Mouse (Mus musculus): ENCODE measurements around the gene Tuba1b. TPM values are rescaled to one million over a fixed set of nuclear protein-coding genes. Genes with fewer than 3 reads are reported as not detected.
A peak's percentile ranks its signal among the peaks of the same experiment; 100 is the strongest.
"Not testable (repeated sequence)": the region's sequence is repeated elsewhere in the genome, so short reads cannot be mapped to it uniquely, and the experiment has no call there.

Tuba1b gene
- polyA plus RNA-seq, 1 experiment from 2014 or later: 1,361 TPM

DNA sequence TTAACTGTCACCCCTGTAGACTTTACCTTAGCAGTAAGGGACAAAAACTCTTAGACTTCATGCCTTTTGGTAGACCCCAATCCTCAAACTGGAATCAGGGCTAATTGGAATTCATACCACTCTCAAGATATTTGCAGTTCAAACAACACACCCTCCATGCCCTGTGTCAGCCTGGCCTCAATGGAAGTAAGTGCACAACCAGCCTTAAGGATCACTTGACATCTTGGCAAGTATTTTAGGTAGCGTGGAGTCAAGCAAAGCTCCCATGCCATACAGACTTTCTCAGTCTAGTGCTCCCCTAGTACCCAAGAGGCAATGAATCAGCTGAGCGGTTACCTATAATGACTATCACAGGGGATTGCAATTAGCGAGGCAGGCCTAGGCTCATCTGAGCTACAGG lies 3.4 kb downstream of the Tuba1b start:
- no peaks in the 10 kb centered on the region for H3K9me3 ChIP-seq (replicated peaks; ENCODE audit: control insufficient read depth, low read length, poor library complexity, severe bottlenecking)
- H3K4me3 ChIP-seq (ENCODE audit: low read depth, low read length): no peak overlapping the region
- H3K4me1 ChIP-seq (ENCODE audit: control insufficient read depth, insufficient read depth, low read length): peaks cover 29% of the 10 kb centered on the region
- no peak overlapping the region for H3K4me2 ChIP-seq (ENCODE audit: low read length)
- 75% methylated on average over 3 of the region's 3 CpGs for WGBS
- no peak overlapping the region for H3K9ac ChIP-seq (ENCODE audit: low read depth, low read length)
- H3K27ac ChIP-seq (ENCODE audit: low read length): no peak overlapping the region
- no peak for ATAC-seq
- peaks cover 8% of the 10 kb centered on the region; the same call in 1 of the 2 replicates for H3K36me3 ChIP-seq (ENCODE audit: control insufficient read depth, insufficient read depth, low read length)
- no peaks in the 10 kb centered on the region for H3K27me3 ChIP-seq (ENCODE audit: control insufficient read depth, insufficient read depth, low read depth, low read length)

GRCm38 (mm10) chr15:98930017-98930734 lies 4.2 kb downstream of the Tuba1b start:
- Histone ChIP-seq H3K27ac (ENCODE audit: low read length) (no peak overlapping the region), H3K4me1 (ENCODE audit: control insufficient read depth, insufficient read depth, low read length) (peaks cover 22% of the 10 kb centered on the region), H3K9me3 (replicated peaks; ENCODE audit: control insufficient read depth, low read length, poor library complexity, severe bottlenecking) (no peaks in the 10 kb centered on the region), H3K4me3 (ENCODE audit: low read depth, low read length) (no peak overlapping the region), H3K4me2 (ENCODE audit: low read length) (no peak overlapping the region), H3K27me3 (ENCODE audit: control insufficient read depth, insufficient read depth, low read depth, low read length) (no peaks in the 10 kb centered on the region), H3K36me3 (ENCODE audit: control insufficient read depth, insufficient read depth, low read length) (peaks cover 8% of the 10 kb centered on the region; the same call in 1 of the 2 replicates), H3K9ac (ENCODE audit: low read depth, low read length) (no peak overlapping the region)
- 59% methylated on average over 8 of the region's 8 CpGs for WGBS
- ATAC-seq: no peak

DNA sequence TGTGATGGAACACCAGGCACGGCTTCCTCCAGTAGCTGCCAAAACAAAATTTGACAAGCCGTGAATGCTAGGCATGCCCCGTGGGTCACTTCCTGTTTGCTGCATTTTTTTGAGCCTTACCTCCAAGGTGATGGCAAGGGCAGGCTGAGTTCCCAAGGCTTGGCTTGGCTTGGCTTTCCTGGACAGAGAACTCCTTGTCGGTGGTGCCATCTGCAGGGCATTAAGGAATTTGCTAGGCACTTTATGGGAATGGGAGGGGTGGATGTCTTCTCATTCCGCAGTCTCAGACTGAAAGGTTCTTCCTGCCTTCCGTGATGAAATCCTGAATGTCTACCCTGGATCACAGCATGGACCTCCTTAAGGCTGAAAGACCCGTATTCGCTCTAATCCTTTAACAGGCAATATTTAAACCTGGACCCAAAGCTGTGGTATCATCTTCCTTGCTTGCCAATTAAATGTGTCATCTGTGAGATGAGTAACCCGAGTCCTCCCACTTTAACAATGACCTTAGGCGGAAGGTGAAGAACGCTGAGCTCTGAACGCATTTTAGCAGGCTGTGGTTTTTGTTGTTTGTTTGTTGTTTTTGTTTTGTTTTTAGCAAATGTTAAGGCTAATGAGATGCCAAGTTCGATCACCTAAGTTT lies 5.6 kb downstream of the Tuba1b start:
- no peaks in the 10 kb centered on the region for H3K27me3 ChIP-seq (ENCODE audit: control insufficient read depth, insufficient read depth, low read depth, low read length)
- 14% methylated on average over 13 of the region's 13 CpGs for WGBS
- peak overlapping the region; percentile 29; the same call in 1 of the 2 replicates for H3K4me2 ChIP-seq (ENCODE audit: low read length)
- no peak overlapping the region for H3K4me3 ChIP-seq (ENCODE audit: low read depth, low read length)
- peak; percentile 65; the same call in 1 of the 2 replicates for ATAC-seq
- H3K36me3 ChIP-seq (ENCODE audit: control insufficient read depth, insufficient read depth, low read length): peaks cover 8% of the 10 kb centered on the region; the same call in 1 of the 2 replicates
- no peaks in the 10 kb centered on the region for H3K9me3 ChIP-seq (replicated peaks; ENCODE audit: control insufficient read depth, low read length, poor library complexity, severe bottlenecking)
- H3K27ac ChIP-seq (ENCODE audit: low read length): no peak overlapping the region
- H3K9ac ChIP-seq (ENCODE audit: low read depth, low read length): peak overlapping the region; percentile 25; the same call in 1 of the 2 replicates
- peaks cover 20% of the 10 kb centered on the region for H3K4me1 ChIP-seq (ENCODE audit: control insufficient read depth, insufficient read depth, low read length)

- Histone ChIP-seq H3K9me3 (replicated peaks; ENCODE audit: control insufficient read depth, low read length, poor library complexity, severe bottlenecking) (no peaks in the 10 kb centered on the region), H3K4me2 (ENCODE audit: low read length) (no peak overlapping the region), H3K4me3 (ENCODE audit: low read depth, low read length) (no peak overlapping the region), H3K36me3 (ENCODE audit: control insufficient read depth, insufficient read depth, low read length) (peaks cover 8% of the 10 kb centered on the region; the same call in 1 of the 2 replicates), H3K27me3 (ENCODE audit: control insufficient read depth, insufficient read depth, low read depth, low read length) (no peaks in the 10 kb centered on the region), H3K9ac (ENCODE audit: low read depth, low read length) (no peak overlapping the region), H3K4me1 (ENCODE audit: control insufficient read depth, insufficient read depth, low read length) (peaks cover 16% of the 10 kb centered on the region), H3K27ac (ENCODE audit: low read length) (no peak overlapping the region)
- 82% methylated on average over 5 of the region's 5 CpGs for WGBS
- ATAC-seq: no peak
These were observed 6.8 kb downstream of the Tuba1b start for GRCm38 (mm10) chr15:98927566-98927965.

DNA sequence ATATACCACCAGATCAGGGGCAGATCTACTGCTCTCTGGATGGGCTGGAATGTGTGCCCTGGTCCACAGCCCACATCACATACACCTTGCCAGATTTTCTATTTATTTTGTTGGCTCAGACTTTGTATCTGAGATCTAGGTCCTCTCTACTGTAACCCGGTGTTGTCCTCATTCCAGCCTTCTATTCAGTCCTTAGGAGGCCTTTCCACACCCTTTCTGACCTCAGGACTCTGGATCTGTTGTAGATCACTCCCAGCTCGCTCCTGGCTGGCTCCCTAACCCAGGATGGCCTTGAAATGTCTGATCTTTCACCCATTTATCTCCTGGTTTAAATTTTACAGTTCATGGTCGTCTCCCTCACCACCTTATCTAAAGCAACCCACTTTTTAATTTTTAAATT lies 9.7 kb downstream of the Tuba1b start:
- Histone ChIP-seq H3K27ac (ENCODE audit: low read length) (no peak overlapping the region), H3K9me3 (replicated peaks; ENCODE audit: control insufficient read depth, low read length, poor library complexity, severe bottlenecking) (no peaks in the 10 kb centered on the region), H3K27me3 (ENCODE audit: control insufficient read depth, insufficient read depth, low read depth, low read length) (no peaks in the 10 kb centered on the region), H3K9ac (ENCODE audit: low read depth, low read length) (no peak overlapping the region), H3K4me3 (ENCODE audit: low read depth, low read length) (no peak overlapping the region), H3K4me1 (ENCODE audit: control insufficient read depth, insufficient read depth, low read length) (peaks cover 8% of the 10 kb centered on the region), H3K4me2 (ENCODE audit: low read length) (no peak overlapping the region), H3K36me3 (ENCODE audit: control insufficient read depth, insufficient read depth, low read length) (no peaks in the 10 kb centered on the region)
- no peak for ATAC-seq
- 79% methylated on average over 3 of the region's 3 CpGs for WGBS

DNA sequence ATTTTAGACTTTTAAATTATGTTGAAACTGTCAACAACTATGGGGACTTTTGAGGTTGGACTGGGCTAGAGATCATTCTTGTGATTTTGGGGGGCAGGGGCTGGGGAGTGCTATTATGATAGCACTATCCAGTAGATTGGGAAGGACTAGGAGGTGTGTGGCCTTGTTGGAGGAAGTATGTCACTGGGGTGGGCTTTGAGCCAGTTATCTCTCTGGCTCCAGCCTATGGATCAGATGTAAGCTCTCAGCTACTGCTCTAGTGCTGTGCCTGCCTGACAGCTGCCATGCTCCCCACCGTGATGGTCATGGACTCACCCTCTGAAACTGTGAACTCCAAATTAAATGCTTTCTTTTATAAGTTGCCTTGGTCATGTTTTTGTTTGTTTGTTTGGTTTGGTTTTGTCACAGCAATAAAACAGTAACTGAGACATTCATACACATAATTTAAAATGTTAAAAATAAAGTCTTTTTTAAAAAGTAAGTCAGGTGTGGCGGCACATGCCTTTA lies 11.3 kb downstream of the Tuba1b start:
- H3K36me3 ChIP-seq (ENCODE audit: control insufficient read depth, insufficient read depth, low read length): no peaks in the 10 kb centered on the region
- 88% methylated on average over 2 of the region's 2 CpGs for WGBS
- H3K4me3 ChIP-seq (ENCODE audit: low read depth, low read length): no peak overlapping the region
- H3K4me2 ChIP-seq (ENCODE audit: low read length): no peak overlapping the region
- H3K27me3 ChIP-seq (ENCODE audit: control insufficient read depth, insufficient read depth, low read depth, low read length): no peaks in the 10 kb centered on the region
- no peak overlapping the region for H3K27ac ChIP-seq (ENCODE audit: low read length)
- H3K9me3 ChIP-seq (replicated peaks; ENCODE audit: control insufficient read depth, low read length, poor library complexity, severe bottlenecking): no peaks in the 10 kb centered on the region
- no peaks in the 10 kb centered on the region for H3K4me1 ChIP-seq (ENCODE audit: control insufficient read depth, insufficient read depth, low read length)
- H3K9ac ChIP-seq (ENCODE audit: low read depth, low read length): no peak overlapping the region
- ATAC-seq: no peak

DNA sequence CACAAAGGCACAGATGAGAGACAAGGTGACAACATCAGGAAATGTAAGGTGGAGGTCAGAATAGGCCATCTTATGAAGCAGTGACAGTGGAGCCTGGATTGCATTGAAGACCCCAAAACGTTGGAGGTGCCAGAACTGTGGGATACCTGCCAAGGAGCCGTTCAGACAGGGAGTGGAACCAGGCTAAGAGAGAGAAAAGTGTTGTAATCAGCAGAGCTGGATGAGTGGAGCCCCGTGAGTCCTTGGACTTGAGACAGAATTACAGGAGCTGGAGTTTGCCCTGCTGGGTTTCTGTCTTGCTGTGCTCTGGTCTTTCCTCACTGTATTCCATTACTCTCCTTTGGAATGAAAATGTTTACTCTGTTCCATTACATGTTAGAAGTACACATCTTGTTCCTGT lies 11.8 kb downstream of the Tuba1b start:
- no peak for ATAC-seq
- Histone ChIP-seq H3K9me3 (replicated peaks; ENCODE audit: control insufficient read depth, low read length, poor library complexity, severe bottlenecking) (no peaks in the 10 kb centered on the region), H3K4me3 (ENCODE audit: low read depth, low read length) (no peak overlapping the region), H3K36me3 (ENCODE audit: control insufficient read depth, insufficient read depth, low read length) (no peaks in the 10 kb centered on the region), H3K4me2 (ENCODE audit: low read length) (no peak overlapping the region), H3K27me3 (ENCODE audit: control insufficient read depth, insufficient read depth, low read depth, low read length) (no peaks in the 10 kb centered on the region), H3K27ac (ENCODE audit: low read length) (no peak overlapping the region), H3K9ac (ENCODE audit: low read depth, low read length) (no peak overlapping the region), H3K4me1 (ENCODE audit: control insufficient read depth, insufficient read depth, low read length) (no peaks in the 10 kb centered on the region)
- 57% methylated on average over 3 of the region's 3 CpGs for WGBS

- H3K4me1 ChIP-seq (ENCODE audit: control insufficient read depth, insufficient read depth, low read length): peaks cover 4% of the 10 kb centered on the region
- no peak for ATAC-seq
These were observed 12.9 kb downstream of the Tuba1b start for GRCm38 (mm10) chr15:98921510-98921909.

GRCm38 (mm10) chr15:98918499-98918895 lies 15.9 kb downstream of the Tuba1b start:
- H3K9ac ChIP-seq (ENCODE audit: low read depth, low read length): peak overlapping the region; percentile 55
- not testable (repeated sequence) for H3K36me3 ChIP-seq (ENCODE audit: control insufficient read depth, insufficient read depth, low read length); H3K9me3 ChIP-seq (replicated peaks; ENCODE audit: control insufficient read depth, low read length, poor library complexity, severe bottlenecking); H3K27me3 ChIP-seq (ENCODE audit: control insufficient read depth, insufficient read depth, low read depth, low read length); ATAC-seq
- WGBS: 25% methylated on average over 8 of the region's 8 CpGs
- peak overlapping the region; percentile 81 for H3K4me3 ChIP-seq (ENCODE audit: low read depth, low read length)
- H3K4me2 ChIP-seq (ENCODE audit: low read length): peak overlapping the region; percentile 56
- peaks cover 21% of the 10 kb centered on the region for H3K4me1 ChIP-seq (ENCODE audit: control insufficient read depth, insufficient read depth, low read length)
- peak overlapping the region; percentile 60 for H3K27ac ChIP-seq (ENCODE audit: low read length)

More at GRCm38 (mm10) chr15:98921510-98921909, 12.9 kb downstream of the Tuba1b start:
- no peaks in the 10 kb centered on the region for H3K36me3 ChIP-seq (ENCODE audit: control insufficient read depth, insufficient read depth, low read length)
- no peak overlapping the region for H3K9ac ChIP-seq (ENCODE audit: low read depth, low read length)
- WGBS: 81% methylated on average over 5 of the region's 5 CpGs
- H3K27ac ChIP-seq (ENCODE audit: low read length): no peak overlapping the region
- H3K4me2 ChIP-seq (ENCODE audit: low read length): no peak overlapping the region
- no peaks in the 10 kb centered on the region for H3K27me3 ChIP-seq (ENCODE audit: control insufficient read depth, insufficient read depth, low read depth, low read length)
- H3K4me3 ChIP-seq (ENCODE audit: low read depth, low read length): no peak overlapping the region
- no peaks in the 10 kb centered on the region for H3K9me3 ChIP-seq (replicated peaks; ENCODE audit: control insufficient read depth, low read length, poor library complexity, severe bottlenecking)
